Mouse (Mus musculus): ENCODE data around the gene Emilin1.

GRCm38 (mm10) chr5:30917891-30918670 lies 4.9 kb downstream of the Emilin1 start:
- no peak for TF ChIP-seq CTCF (conservative IDR thresholded peaks at IDR 0.05; ENCODE audit: low read length)
- TF ChIP-seq POU5F1 (IDR thresholded peaks at IDR 0.05; ENCODE audit: borderline replicate concordance, low read length) = no peak
- TF ChIP-seq NANOG (IDR thresholded peaks at IDR 0.05; ENCODE audit: borderline replicate concordance, low read length) = no peak

All from E14TG2a.4 (cell line).